Mouse (Mus musculus): ENCODE results near the gene Trim72.
A peak's percentile ranks its signal among the peaks of the same experiment; 100 is the strongest.
"Not testable (repeated sequence)": the region's sequence is repeated elsewhere in the genome, so short reads cannot be mapped to it uniquely, and the experiment has no call there.

Gene Trim72

DNA sequence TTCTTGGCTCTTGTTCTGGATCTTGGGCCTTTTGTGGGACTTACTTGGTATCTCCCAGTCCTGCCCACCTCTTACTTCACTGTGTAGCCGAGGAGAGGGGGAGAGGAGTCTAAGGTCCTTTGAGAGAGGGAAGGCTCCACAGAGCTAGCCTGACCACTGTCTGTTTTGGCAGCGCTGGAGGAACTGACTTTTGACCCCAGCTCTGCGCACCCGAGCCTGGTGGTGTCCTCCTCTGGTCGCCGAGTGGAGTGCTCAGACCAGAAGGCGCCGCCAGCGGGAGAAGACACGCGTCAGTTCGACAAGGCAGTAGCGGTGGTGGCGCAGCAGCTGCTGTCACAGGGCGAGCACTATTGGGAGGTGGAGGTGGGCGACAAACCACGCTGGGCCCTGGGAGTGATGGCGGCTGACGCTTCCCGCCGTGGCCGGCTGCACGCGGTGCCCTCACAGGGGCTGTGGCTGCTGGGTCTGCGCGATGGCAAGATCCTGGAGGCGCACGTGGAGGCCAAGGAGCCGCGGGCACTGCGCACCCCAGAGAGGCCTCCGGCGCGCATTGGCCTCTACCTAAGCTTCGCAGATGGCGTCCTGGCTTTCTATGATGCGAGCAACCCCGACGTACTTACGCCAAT lies 6.1 kb downstream of the Trim72 start:
- peak; percentile 39 for DNase-seq

DNA sequence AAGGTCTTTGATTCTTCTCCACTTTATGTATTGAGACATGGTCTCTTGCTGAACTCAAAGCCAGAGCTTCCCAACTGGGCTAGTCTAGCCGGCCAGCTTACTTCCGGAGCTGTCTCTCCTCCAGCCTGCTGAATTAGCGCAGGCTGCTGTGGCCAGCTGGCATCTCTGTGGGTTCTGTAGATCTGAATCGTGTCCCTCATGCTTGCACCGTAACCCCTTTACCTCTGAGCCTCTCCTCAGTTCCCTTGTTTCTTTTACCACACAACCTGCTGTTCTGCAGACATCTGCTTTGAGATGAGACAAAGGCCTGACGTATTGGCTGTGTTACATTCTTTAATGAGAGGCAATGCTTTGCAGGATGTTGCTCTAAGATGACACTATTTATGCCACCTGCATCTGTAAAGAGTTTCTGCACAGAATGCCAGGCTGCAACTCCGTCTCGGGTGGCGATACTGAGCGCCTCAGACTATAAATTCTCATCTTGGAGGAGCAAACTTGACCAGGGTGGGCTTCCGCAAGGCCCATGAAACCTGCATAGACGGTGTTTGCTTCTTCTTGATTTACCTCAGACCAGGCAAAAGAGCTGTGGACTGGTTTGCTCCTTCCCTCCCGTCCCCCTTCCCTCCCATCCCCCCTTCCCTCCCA lies 8.5 kb downstream of the Trim72 start:
- no peak for DNase-seq

DNA sequence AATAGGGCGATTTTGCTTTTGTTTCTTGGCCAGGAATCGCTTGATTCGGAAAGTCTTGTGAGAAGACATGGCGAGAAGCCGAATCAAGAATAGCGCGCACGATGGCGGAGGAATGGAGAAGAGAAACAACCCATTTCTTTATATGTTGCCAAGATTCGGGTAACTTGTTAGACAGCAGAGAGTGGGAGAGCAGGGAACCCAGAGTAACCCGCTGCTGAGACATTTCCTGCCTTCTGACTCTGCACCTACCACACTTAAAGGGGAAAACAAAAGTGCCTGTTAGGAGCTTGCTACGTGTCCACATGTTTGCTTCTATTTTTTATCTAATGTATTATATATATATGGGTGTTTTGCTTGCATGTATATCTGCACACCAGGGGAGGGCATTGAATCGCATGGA lies 9.4 kb downstream of the Trim72 start:
- DNase-seq: no peak

- DNase-seq: not testable (repeated sequence)
Measured at GRCm38 (mm10) chr7:128016134-128016533, 12.4 kb downstream of the Trim72 start.

DNA sequence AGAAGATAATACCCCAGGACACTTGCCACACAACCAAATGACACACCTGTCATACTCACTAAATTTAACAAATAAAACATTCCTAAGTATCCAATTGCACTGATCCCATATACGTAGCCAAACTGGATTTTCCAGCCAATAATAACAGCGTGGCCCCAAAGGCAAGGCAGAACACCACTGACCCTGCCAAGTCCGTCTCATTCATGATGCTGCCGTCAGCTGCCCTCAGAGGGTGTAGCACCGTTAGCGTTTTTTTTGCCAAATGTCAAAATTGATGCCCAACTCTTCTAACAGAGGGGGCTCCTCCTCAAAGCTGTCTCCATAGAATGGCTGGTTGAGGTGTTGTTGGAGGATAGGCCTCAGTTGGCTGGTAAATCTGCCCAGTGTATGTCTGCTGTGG lies 12.9 kb downstream of the Trim72 start:
- no peak for DNase-seq

DNA sequence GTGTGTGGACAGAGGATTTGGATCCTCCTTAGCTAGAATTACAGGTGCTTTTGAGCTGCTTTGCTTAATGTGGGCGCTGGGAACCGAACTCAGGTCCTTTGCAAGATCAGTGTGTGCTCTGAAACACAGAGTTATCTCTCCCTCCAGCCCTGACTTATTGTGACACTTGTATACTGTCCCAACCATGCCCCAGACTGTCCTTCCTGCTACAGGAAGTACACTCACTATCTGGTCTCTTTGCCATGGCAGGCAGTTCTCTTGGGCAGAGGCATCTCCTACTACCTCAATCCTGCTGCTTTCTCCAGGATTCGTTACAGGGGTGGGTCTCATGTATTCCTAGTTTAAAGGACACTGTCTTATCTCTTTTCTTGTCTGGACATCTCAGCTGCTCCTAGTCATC lies 14.5 kb downstream of the Trim72 start:
- no peak for DNase-seq

- no peak for DNase-seq
Measured at GRCm38 (mm10) chr7:128019187-128019586, 15.4 kb downstream of the Trim72 start.

DNA sequence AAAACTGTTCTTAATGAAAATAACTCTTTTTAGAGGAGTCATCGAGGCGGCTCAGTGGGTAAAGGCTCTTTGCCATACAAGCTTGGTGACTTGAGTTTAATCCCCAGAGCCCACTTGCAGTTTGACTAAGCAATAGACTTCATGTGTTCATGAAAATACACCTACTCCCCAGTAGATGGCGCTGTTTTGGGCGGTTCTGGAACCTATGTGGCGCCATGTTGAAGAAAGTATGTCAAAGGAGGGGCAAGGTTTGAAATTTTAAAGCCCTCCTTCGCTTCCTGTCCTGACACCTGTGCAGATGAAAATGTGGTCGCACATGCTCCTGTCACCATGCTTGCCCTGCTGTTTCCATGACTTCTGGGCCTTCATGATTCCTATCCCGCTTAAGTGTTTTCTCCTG lies 19.2 kb downstream of the Trim72 start:
- DNase-seq: no peak

GRCm38 (mm10) chr7:128023565-128023964 lies 19.8 kb downstream of the Trim72 start:
- no peak for DNase-seq

- DNase-seq: no peak
Measured at GRCm38 (mm10) chr7:128024364-128024763, 20.6 kb downstream of the Trim72 start.

DNA sequence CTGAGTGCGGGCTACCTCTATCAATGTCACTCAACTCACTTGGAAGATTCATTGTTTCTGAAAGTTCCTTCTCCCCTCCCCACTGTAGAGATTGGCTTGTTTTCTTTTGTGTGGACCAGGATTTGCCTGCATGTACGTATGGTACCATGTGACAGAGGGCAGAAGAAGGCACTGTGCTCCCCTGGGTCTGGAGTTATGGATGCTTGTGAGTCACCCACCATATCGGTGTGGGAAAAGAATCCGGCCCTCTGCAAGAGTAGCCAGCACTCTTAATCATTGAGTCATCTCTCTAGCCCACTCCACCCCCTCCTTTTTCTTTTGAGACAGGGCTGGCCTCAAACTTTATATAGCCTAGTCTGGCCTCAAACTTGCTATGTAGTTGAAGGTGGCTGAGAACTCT lies 21.2 kb downstream of the Trim72 start:
- no peak for DNase-seq

DNA sequence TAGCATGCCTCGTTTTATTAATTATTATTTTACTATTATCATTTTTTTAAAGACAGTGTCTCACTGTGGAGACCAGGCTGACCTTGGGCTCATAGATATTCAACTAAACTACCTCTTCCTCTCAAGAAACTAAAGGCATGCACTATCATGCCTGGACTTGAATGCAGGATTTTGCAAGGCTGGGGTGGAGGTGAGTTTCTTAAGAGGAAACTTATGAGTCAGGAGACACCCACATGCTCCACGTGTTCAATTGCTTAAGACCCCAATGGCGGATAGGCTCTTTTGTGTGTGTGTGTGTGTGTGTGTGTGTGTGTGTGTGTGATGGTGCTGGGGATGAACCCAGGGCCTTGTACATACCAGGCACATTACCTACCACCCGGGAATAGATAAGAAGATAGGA lies 21.6 kb downstream of the Trim72 start:
- DNase-seq: no peak

GRCm38 (mm10) chr7:128031403-128031976 lies 27.7 kb downstream of the Trim72 start:
- DNase-seq: peak; percentile 33

GRCm38 (mm10) chr7:128032290-128032988 lies 28.7 kb downstream of the Trim72 start:
- DNase-seq: no peak

GRCm38 (mm10) chr7:128032989-128033293 lies 29.2 kb downstream of the Trim72 start:
- DNase-seq: no peak

DNA sequence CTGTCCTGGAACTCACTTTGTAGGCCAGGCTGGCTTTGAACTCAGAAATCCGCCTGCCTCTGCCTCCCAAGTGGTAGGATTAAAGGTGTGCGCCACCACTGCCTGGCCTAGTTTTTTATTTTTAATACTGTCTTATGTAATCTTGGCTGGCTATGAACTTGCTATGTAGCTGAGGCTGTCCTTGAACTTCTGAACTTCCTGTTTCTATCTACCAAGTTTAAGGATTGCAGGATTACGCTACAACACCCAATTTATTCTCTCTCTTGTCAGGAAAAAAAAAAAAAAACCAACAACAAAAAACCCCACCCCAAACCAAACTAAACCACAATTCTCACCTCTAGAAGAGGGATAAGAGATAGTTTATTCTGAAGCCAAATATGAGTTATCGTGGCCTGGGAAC lies 29.9 kb downstream of the Trim72 start:
- no peak for DNase-seq

GRCm38 (mm10) chr7:128042161-128042820 lies 38.5 kb downstream of the Trim72 start:
- DNase-seq: not testable (repeated sequence)

GRCm38 (mm10) chr7:128044142-128044785 lies 40.5 kb downstream of the Trim72 start:
- DNase-seq: peak; percentile 18

- no peak for DNase-seq
Measured at GRCm38 (mm10) chr7:128045640-128046039, 41.9 kb downstream of the Trim72 start.

GRCm38 (mm10) chr7:128048819-128049218 lies 45.1 kb downstream of the Trim72 start:
- DNase-seq: no peak

DNA sequence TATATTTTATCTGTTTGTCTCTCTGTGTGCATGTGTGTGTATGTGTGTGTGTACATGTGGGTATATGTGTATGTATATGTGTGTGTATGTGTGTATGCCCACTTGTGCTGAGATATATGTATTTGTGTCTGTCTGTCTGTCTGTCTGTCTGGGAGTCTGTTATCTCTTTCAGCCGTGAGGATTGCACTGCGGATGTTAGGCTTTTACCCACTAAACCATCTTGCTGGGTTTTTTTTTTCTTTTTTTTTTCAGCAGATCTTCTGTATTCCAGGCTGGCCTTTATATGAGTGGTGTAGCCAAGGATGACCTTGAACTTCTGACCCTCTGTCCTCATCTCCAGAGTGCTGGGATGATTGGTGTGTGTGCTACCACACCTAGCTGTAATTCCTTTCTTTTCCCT lies 45.5 kb downstream of the Trim72 start:
- no peak for DNase-seq

GRCm38 (mm10) chr7:128050739-128051138 lies 47.0 kb downstream of the Trim72 start:
- no peak for DNase-seq

GRCm38 (mm10) chr7:128053061-128053460 lies 49.3 kb downstream of the Trim72 start:
- no peak for DNase-seq
